Mouse (Mus musculus) C3H10T1/2 (cell line): ENCODE results near the gene Hps1. TPM values are rescaled to one million over a fixed set of nuclear protein-coding genes. Genes with fewer than 3 reads are reported as not detected.

ENCODE experiments used
- polyA plus RNA-seq, 2 experiments: library from polyadenylated mRNA; unstranded; fragments of >200 nt; fragmentation: generic; extraction: Trizol; gene quantifications; one replicate each; pipeline ENCODE4 v1.2.1; 2012; ENCODE audit warnings: missing spikeins in 2 of 2

Hps1 gene
- 10 to 100 TPM in 1 of 2 experiments, 1 to 10 TPM in 1; 6.7 to 12.5 TPM for polyA plus RNA-seq

DNA sequence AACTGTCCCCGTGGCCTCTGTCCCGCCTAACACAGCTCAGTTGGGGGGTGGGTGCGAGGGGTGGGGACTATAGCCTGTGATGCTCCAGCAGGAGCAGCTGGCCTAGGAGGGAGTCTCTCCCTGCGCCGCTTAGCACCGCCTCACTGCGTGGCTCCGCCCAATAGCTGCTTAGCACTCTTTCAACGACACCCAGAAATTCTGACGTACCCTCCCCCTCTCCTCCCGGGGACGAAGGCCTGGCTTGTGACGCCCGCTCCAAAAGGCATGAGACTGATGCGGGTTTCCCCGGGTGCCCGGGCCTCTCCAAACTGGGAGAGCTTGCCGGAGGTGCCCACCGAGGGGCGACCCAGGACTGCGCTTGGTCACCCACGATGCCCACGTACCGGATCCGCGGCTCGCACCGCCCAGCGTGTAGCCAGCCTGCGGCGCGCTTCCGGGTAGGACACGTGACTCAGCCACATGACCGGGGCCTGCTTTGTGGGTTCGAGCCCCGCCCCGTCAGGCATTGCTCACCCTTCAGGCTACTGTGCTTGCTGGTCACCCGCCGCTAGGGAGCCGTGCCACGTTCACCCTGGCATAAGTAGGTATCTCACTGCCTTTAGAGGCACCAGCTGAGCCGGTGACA, at the start of gene Hps1:
Hps1 (minus strand) TSS at position 448 of the 625 bp plus-strand sequence.

DNA sequence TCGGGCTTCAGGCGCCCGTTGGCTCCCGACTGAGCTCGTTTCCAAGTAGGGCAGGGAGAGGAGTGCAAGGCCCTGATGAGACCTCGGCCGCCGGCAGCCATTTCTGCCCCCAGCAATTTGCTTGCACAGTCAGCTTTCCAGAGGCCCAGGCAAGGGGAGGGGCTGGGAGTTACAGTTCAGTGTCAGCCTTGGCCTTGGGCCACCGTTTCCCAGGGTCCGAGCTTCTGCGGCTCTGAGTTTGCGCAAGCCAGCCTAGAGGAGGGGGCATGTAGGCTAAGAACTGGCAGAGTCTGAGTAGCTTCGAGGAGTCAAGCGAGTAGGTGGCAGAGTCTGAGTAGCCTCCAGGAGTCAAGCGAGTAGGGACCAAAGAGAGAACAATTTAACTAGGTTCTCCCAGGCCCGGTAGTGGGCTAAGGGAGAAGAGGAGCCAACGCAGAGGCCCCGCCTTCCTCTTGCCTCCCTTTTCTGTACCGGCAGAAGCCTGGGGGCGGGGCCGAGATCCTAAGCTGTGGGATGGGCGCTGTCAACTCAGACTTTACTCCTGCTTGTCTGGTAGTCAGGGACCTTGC, 27.3 kb downstream of the Hps1 start, which contains the start of gene Pyroxd2:
Pyroxd2 (minus strand) TSS at position 413 of the 569 bp plus-strand sequence.

Other genes with a start within 250 kb of the Hps1 start
- 10 to 100 TPM; 11.2 to 12.6 TPM for gene Loxl4, start 167.2 kb downstream of the Hps1 start, polyA plus RNA-seq
- gene Pyroxd2, start 27.2 kb downstream of the Hps1 start, polyA plus RNA-seq, result not detected